Mouse (Mus musculus) layer of hippocampus, adult 9-10 months (tissue): Measurements from ENCODE around the gene Tob2.

Source experiments
- DNase-seq: peaks from one replicate; pipeline ENCODE4 v3.0.0; 2022; ENCODE audit warnings: low spot score

Tob2 gene

DNA sequence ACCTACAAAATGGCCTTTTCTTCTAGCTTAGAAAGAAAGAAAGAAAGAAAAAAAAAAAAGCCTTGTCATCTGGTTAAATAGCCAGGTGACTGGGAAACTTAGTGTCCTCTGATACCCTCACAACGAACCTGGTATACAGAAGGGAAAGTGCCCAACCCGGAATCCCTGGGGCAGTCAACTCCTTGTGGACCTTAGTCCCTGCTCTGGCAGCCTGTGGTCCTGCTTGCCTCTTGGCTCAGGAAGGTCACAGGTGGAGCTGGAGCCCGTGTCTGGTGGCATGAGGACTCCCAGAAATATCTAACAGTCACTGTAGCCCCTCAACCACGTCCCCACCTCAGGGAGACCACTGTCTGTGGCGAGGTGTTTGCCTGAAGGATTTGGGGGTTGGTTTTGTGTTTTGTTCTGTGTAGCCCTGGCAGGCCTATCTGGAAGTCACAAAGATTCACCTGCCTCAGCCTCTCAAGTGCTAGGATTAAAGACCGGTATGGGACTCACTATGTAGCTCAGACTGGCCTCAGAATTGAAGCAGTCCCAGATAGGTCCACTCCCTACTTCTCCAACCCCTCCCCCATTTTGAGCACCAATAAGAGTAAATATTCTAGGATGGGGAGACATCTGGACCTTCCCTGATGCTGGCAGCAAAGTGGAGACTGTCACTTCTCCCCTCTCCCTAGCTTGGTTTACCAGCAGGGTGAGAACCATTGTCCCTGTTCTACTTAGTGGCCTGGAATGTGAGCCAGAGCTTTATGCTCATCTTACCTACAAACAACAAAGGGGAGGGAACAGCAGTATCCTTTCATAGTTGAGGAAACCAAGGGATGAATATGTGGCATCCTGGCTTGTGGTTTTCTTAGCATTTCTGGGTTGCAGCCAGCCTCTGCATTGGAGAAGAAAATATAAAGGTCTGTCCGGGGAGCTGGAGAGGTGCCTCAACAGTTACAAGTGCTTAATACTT lies 21.4 kb downstream of the Tob2 start:
- DNase-seq = no peak

- no peak for DNase-seq
These were observed 22.3 kb downstream of the Tob2 start for GRCm38 (mm10) chr15:81836124-81836821.

GRCm38 (mm10) chr15:81835007-81835880 lies 23.4 kb downstream of the Tob2 start:
- no peak for DNase-seq

DNA sequence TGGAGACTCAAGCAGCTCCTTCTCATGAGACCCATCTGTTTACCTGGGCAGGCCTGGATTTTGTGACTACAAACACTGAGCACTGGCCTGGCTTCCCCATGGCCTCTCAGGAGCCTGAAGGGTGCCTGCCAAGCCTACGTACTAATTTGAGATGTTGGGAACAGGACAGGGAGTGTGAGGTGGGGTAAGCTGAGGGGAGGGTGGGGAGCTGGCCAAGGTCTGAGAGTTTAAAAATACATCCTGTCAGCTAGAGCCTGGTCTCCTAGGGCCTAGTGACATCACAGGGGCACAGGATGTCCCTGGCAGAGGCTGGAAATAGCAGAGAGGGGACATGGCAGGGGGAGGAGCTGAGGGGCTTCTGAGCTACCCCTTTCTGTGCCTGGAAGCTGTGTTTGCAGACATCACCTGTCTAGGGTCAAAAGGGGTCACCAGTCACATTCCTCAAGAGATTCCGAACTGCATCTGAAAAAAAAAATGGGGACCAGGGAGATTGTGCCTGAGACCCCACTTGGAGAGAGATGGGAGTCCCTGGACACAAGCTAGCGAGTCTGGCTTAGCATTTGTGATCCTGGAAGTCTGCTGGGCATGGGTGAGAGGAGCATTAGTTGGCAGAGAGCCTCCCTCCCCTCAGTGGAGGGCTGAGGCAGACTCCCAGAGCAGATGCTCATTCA lies 24.3 kb downstream of the Tob2 start:
- DNase-seq = no peak

DNA sequence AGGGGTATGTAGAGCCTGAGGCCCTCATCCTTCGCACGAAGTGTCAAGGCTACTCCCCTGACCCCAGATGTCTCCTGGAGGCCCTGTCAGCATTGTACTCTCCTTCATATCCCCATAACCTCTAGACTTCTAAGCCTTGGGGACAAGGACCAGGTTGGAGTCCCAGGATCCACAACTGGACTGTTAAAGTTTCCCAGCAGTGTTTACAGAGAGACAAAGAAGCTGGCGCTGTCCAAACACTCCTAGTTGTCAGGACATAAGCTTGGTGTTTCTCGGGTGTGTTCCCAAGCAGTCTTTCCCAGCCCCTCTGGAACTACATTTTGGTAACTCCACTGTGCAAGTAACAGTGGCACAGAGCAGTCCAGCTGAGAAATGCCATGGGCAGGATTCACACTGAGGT lies 25.1 kb downstream of the Tob2 start:
- DNase-seq = no peak

DNA sequence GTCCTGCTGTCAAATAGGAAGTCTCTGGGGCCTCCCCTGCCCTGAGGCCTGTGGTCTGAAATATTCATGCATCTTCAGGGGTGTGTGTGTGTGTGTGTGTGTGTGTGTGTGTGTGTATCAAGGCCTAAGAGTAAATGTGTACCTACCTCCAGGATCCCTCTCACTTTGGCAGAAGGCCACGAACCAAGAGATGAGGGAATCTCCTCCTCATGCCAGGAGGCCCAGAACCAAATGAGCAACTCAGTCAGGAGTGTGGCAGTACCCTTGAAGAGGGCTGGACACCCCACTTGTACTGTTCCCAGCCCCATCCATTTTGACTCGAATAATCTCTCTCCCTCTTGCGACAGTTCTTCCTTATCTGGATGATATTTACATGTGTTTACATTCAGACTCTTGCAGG lies 26.4 kb downstream of the Tob2 start:
- DNase-seq = no peak

GRCm38 (mm10) chr15:81831136-81831825 lies 27.3 kb downstream of the Tob2 start:
- DNase-seq = peak; percentile 75

GRCm38 (mm10) chr15:81830530-81830929 lies 28.1 kb downstream of the Tob2 start:
- no peak for DNase-seq

DNA sequence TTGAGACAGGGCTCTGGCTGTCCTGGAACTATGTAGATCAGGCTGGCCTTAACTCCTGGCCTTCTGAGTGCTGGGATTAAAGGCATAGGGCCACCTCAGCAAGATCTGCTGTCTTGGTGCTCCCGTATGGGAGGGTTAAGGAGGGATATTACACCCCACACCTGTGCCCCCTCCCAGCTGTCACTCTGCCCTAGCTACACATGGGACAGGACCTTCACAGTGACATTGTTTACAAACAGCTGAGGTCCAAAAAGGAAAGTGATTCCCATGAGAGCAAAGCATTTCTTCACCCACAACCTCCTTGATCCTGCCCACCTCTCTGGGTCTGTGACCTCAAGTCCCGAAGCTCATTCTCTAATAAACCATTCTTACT lies 29.4 kb downstream of the Tob2 start:
- DNase-seq = no peak

DNA sequence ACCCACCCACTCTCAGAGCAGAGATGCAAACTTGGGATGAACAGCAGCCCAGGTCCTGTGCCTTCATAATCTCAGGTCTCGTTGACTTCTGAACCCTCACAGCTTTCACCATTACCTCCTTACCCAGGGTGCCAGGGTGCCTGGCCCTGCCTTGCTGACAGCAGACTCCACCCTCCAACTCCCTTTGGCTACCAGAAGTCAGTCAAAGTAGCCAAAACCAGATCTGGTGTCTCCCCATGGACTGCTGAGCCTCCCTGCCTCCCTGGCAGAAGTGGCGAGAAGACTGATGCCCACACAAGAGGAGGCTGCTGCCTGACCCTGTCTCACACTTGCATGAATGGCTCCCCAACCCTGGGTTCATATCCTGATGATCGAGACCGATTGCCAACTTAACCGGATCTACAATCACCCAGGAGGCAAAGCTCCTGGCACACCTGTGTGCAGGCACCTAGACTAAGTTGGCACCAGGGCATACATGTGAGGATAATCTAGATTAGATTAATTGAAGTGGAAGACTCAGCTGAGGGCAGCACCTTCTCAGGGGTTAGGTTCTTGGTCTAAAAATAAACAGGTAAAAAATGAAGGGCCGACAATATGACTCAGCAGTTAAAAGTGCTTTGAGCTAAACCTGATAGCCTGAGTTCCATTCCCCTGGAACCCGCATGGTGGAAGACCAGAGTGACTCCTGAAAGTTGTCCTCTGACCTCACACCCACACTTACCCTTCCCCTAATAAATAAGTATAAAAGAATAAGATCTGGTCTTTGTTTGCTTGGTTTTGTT lies 30.0 kb downstream of the Tob2 start:
- no peak for DNase-seq

DNA sequence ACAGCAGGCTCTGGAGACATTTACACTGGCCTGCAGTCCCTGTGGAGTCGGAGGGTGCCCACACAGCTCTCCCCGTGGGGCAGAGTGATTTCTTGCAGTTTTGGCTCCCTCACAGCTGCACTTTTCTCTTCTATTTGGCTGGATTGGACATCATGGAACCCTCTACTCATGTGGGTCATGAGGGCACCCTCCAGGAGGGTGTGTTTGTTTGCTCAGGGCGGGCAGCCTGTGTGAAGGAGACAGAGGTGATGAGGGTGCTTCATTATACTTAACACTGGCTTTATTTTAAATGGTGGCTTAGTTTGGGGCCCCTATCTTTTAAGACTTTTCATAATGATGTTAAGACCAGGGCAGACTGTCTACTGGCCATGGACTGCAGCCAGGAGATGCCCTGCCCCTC lies 33.8 kb downstream of the Tob2 start:
- DNase-seq = no peak

DNA sequence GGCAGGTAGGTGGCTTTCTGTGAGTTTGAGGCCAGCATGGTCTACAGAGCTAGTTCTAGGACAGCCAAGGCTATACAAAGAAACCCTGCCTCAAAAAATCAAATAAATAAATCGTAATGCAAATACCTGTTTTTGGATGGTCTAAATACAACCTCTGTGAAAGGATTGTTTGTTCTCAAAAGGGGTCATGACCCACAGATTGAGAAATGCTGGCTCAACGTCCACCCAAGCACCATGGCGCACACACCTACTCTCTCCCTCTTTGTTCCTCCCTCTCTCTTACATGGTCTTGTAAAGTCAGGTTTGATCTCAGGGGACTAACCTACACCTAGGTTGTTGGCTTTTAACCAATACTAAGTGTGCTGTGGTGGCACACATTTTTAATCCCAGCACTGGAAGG lies 36.0 kb downstream of the Tob2 start:
- DNase-seq = no peak

- no peak for DNase-seq
These were observed 40.2 kb downstream of the Tob2 start for GRCm38 (mm10) chr15:81818404-81818803.

DNA sequence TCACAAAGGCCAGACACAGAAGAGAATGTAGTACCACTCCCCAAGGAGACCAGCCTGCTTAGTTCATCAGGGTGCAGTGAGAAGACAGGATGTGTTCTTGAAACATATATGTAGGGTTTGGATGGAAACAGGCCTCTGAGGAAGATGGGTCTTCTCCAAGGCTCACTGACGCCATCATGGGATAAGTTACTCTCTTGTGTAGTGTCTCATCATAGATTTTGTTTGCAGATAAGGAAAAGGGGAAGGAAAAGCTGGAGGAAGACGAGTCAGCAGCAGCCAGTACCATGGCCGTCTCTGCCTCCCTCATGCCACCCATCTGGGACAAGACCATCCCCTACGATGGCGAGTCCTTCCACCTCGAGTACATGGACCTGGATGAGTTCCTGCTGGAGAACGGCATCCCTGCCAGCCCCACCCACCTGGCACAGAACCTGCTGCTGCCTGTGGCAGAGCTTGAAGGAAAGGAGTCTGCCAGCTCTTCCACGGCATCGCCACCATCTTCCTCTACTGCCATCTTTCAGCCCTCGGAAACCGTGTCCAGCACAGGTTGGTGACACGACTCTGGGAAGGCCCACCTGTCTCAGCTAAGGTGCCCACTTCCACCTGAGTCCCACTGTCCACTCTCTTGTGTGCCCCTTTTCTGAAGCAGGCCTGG lies 43.8 kb downstream of the Tob2 start:
- DNase-seq = no peak

DNA sequence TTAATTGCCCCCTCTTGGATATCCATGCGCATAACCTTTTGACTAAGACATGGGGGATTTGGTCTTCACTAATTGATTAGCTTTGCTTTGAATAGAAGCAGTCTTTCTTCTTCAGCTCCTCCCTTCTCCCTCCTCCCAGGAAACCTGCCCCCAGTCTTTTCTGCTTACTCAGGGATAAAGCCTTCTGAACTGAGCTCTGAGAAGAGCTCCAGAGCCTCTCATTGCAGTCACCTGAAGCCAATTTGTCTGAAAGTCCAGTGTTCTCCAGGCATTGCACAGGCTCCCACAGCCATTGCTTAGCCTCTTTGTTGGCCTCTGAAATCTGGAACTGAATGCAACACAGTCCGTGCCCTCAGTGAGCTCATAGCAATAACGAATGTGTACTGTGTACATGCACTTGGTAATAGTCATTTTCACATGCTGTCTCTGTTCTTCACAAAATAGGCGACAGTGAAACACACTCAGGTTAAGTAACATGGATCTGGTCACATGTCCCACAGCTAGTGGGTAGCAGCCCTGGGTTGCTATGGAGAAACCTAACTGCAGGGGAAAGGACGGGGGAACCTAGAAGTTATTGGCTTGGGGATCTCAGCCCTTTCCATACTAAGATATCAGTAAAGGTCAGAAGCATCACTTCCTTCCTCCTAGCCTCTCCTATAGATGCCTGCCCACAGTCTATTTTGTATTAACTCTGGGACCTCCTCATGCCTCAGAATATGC lies 44.5 kb downstream of the Tob2 start:
- DNase-seq = no peak

- no peak for DNase-seq
These were observed 45.6 kb downstream of the Tob2 start for GRCm38 (mm10) chr15:81812696-81813631.

GRCm38 (mm10) chr15:81812287-81812686 lies 46.3 kb downstream of the Tob2 start:
- no peak for DNase-seq

- no peak for DNase-seq
These were observed 47.0 kb downstream of the Tob2 start for GRCm38 (mm10) chr15:81811599-81811996.
